Mouse (Mus musculus) small intestine, adult 2 months (tissue): ENCODE data around the gene Ubl3.

Source experiments
- CTCF ChIP-seq: fragments of 200-500 bp; IDR thresholded peaks from 2 replicates; pipeline ENCODE4 v1.5.1; 2012; ENCODE audit warnings: low read depth, mild to moderate bottlenecking, control low read depth, inconsistent platforms, low read length, moderate library complexity, mixed read lengths; ENCODE audit not compliant: insufficient replicate concordance, insufficient read length; ENCODE audit errors: extremely low read depth
- POLR2A ChIP-seq: fragments of 200-500 bp; IDR thresholded peaks from 2 replicates; pipeline ENCODE4 v1.6.1; 2012; ENCODE audit warnings: low read depth, mild to moderate bottlenecking, control low read depth, inconsistent platforms, low read length, moderate library complexity

- TF ChIP-seq POLR2A, result no peak
- no peak for TF ChIP-seq CTCF
Measured at GRCm38 (mm10) chr5:148544733-148545132, 7.9 kb downstream of the Ubl3 start.
